Mouse (Mus musculus): ENCODE results near the gene Alg2. TPM values are rescaled to one million over a fixed set of nuclear protein-coding genes. Genes with fewer than 3 reads are reported as not detected.

Gene Alg2
- total and polyA plus RNA-seq, 3 experiments, result 6.0 to 6.2 (median 6.1) TPM

DNA sequence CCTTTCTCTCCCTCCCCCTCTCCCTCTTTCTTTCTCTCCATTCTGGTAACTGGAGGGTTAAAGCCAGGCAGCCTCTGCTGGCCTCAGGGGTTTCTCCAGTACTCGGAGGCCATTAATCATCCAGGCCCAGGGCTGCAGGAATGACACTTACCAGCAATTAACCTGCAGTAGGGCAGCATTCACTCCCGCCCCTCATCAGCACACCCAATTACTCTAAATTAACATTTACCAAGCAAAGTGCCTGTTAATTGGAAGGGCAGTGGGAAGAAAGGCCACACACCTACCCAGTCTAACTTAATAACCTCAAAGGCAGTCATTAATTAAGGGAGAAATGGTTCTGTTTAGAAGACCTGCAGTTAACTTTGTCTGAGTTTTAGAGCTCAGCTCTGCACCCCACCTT lies 49.8 kb downstream of the Alg2 start:
- Histone ChIP-seq H3K36me3 (ENCODE audit: control insufficient read depth, insufficient read depth, low read length) (no peaks in the 10 kb centered on the region), H3K4me3 (no peak overlapping the region), H3K27me3 (ENCODE audit: control insufficient read depth, insufficient read depth, low read length) (no peaks in the 10 kb centered on the region), H3K27ac (no peak overlapping the region), H3K9ac (ENCODE audit: low read depth, low read length) (no peak overlapping the region), H3K4me1 (ENCODE audit: control insufficient read depth, insufficient read depth, low read length) (peaks cover under 1% of the 10 kb centered on the region; the same call in 1 of the 2 replicates), H3K79me2 (replicated peaks; ENCODE audit: control insufficient read depth, insufficient read depth, low read length) (no peaks in the 10 kb centered on the region)
- DNase-seq, result no peak
- no peak for TF ChIP-seq EP300 (IDR thresholded peaks at IDR 0.05; ENCODE audit: insufficient read depth, low read depth, low read length)
- TF ChIP-seq CTCF (IDR thresholded peaks at IDR 0.05), result no peak
- TF ChIP-seq POLR2A (IDR thresholded peaks at IDR 0.05; ENCODE audit: insufficient read depth, low read depth, low read length), result no peak
- intact Hi-C loops (cut with DNase I), result loop anchor here (5.0 kb wide), 1 partner anchor 958 kb away; no protein-coding TSS in a partner anchor
- 52% methylated on average over 2 of the region's 2 CpGs for WGBS

DNA sequence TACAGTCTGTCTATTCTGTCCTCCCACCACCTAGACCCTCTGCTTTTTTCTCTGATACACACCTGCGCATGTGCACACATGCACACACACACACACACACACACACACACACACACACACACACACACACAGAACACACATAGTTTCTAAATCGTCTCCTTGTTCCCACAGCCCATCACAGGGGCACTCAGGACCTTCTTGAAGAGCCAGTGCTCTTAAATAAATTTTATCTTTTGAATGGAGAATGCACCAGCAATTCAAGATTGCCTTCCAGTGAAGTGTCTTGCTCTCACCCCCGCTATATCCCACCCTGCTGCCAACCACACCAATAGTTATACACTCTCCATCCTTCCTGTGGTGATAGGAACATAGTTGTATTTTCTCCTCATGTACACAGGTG lies 51.2 kb downstream of the Alg2 start:
- H3K9ac ChIP-seq (ENCODE audit: low read depth, low read length), result no peak overlapping the region
- intact Hi-C loops (cut with DNase I), result loop anchor here (5.0 kb wide), 1 partner anchor 959 kb away; no protein-coding TSS in a partner anchor
- no peaks in the 10 kb centered on the region for H3K27me3 ChIP-seq (ENCODE audit: control insufficient read depth, insufficient read depth, low read length)
- TF ChIP-seq POLR2A (IDR thresholded peaks at IDR 0.05; ENCODE audit: insufficient read depth, low read depth, low read length) (no peak), CTCF (IDR thresholded peaks at IDR 0.05) (no peak), EP300 (IDR thresholded peaks at IDR 0.05; ENCODE audit: insufficient read depth, low read depth, low read length) (no peak)
- no peak for DNase-seq
- H3K4me3 ChIP-seq, result no peak overlapping the region
- WGBS, result 86% methylated on average over 3 of the region's 3 CpGs
- no peaks in the 10 kb centered on the region for H3K79me2 ChIP-seq (replicated peaks; ENCODE audit: control insufficient read depth, insufficient read depth, low read length)
- peaks cover 1% of the 10 kb centered on the region; the same call in 1 of the 2 replicates for H3K4me1 ChIP-seq (ENCODE audit: control insufficient read depth, insufficient read depth, low read length)
- no peaks in the 10 kb centered on the region for H3K36me3 ChIP-seq (ENCODE audit: control insufficient read depth, insufficient read depth, low read length)
- H3K27ac ChIP-seq, result no peak overlapping the region

DNA sequence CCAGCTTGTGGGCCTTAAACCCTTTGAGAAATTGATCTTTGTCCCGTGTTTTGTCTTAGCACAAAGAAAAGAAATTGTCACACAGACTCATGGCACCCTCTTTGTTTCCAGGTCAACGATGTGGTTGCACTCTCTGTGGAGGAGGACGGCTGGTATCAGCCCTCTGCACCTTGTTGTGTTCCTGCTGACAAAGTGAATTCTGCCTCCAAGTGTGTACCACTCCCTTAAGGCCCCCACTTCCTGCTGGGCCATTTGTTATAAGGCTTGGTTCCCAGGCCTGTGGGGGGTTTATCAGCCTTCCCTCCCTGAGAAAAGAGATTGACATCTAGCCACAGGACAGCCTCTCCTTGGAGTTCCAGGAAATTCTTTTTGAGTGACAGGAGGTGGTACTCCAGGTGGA lies 51.9 kb downstream of the Alg2 start:
- no peak for DNase-seq
- no peak overlapping the region for H3K27ac ChIP-seq
- intact Hi-C loops (cut with DNase I), result loop anchor here (5.0 kb wide), 1 partner anchor 960 kb away; no protein-coding TSS in a partner anchor
- H3K79me2 ChIP-seq (replicated peaks; ENCODE audit: control insufficient read depth, insufficient read depth, low read length), result no peaks in the 10 kb centered on the region
- H3K4me3 ChIP-seq, result no peak overlapping the region
- 28% methylated on average over 3 of the region's 3 CpGs for WGBS
- TF ChIP-seq POLR2A (IDR thresholded peaks at IDR 0.05; ENCODE audit: insufficient read depth, low read depth, low read length) (no peak), CTCF (IDR thresholded peaks at IDR 0.05) (no peak)
- no peaks in the 10 kb centered on the region for H3K36me3 ChIP-seq (ENCODE audit: control insufficient read depth, insufficient read depth, low read length)
- no peaks in the 10 kb centered on the region for H3K27me3 ChIP-seq (ENCODE audit: control insufficient read depth, insufficient read depth, low read length)
- H3K9ac ChIP-seq (ENCODE audit: low read depth, low read length), result no peak overlapping the region
- H3K4me1 ChIP-seq (ENCODE audit: control insufficient read depth, insufficient read depth, low read length), result peaks cover 1% of the 10 kb centered on the region; the same call in 1 of the 2 replicates

DNA sequence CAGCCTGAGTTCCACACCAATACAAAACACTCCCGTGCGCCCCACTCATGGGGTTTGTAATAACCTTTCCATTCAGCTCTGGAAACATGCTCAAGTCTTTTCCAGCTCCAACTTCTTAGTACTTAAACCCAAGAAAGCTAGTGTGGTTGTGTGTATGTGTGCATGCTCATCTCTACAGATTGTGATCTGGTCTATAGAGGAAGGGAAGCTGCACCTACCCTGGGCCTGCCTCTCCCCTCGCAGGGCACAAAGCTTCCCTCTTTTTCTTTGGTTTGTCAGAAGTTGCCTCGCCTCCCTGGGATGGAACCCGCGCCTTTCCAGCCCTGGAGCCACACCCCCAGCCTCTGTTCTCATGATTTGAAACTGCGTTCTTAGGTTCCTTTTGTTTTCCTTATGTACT lies 53.9 kb downstream of the Alg2 start:
- peaks cover 1% of the 10 kb centered on the region; the same call in 1 of the 2 replicates for H3K4me1 ChIP-seq (ENCODE audit: control insufficient read depth, insufficient read depth, low read length)
- no peaks in the 10 kb centered on the region for H3K27me3 ChIP-seq (ENCODE audit: control insufficient read depth, insufficient read depth, low read length)
- H3K9ac ChIP-seq (ENCODE audit: low read depth, low read length), result no peak overlapping the region
- 62% methylated on average over 7 of the region's 7 CpGs for WGBS
- no peaks in the 10 kb centered on the region for H3K36me3 ChIP-seq (ENCODE audit: control insufficient read depth, insufficient read depth, low read length)
- H3K27ac ChIP-seq, result no peak overlapping the region
- DNase-seq, result no peak
- TF ChIP-seq POLR2A (IDR thresholded peaks at IDR 0.05; ENCODE audit: insufficient read depth, low read depth, low read length), result no peak
- no peak for TF ChIP-seq EP300 (IDR thresholded peaks at IDR 0.05; ENCODE audit: insufficient read depth, low read depth, low read length)
- no peak for TF ChIP-seq CTCF (IDR thresholded peaks at IDR 0.05)
- H3K4me3 ChIP-seq, result no peak overlapping the region
- no peaks in the 10 kb centered on the region for H3K79me2 ChIP-seq (replicated peaks; ENCODE audit: control insufficient read depth, insufficient read depth, low read length)
- intact Hi-C loops (cut with DNase I), result loop anchor here (5.0 kb wide), 1 partner anchor 962 kb away; no protein-coding TSS in a partner anchor

DNA sequence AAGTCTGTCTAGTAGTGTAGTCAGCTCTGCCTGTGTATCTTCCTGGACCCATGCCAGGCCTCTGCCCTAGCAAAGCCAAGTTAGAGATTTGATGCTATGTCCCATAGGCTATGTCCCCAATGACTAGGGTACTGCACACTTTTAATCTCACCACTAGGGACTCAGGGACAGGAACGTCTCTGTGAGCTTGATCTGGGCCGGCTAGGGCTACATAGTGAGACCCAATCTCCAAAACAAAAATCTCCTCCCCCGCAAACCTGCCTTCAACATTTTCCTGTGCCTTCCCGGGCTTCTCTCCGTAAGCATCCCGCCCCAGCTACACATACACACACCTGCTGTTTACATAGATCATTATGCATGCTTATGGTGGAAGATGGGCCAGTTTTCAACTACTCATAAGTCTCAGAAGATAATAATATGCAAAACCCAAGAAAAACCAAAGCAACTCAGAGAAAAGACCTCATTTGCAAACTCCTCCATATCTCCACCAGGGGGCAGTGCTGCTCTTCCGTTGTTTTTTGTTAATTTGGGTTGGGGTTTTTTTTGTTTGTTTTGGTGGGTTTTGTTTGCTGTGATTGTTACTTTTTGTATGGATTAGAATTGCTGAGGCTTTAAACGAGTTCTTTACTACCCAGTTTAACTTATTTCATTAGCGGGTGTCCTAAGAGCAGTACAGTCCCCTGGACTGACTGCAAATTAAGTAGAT lies 54.7 kb downstream of the Alg2 start:
- Histone ChIP-seq H3K4me3 (no peak overlapping the region), H3K9ac (ENCODE audit: low read depth, low read length) (no peak overlapping the region), H3K4me1 (ENCODE audit: control insufficient read depth, insufficient read depth, low read length) (peaks cover 1% of the 10 kb centered on the region; the same call in 1 of the 2 replicates), H3K27ac (no peak overlapping the region), H3K79me2 (replicated peaks; ENCODE audit: control insufficient read depth, insufficient read depth, low read length) (no peaks in the 10 kb centered on the region), H3K36me3 (ENCODE audit: control insufficient read depth, insufficient read depth, low read length) (no peaks in the 10 kb centered on the region), H3K27me3 (ENCODE audit: control insufficient read depth, insufficient read depth, low read length) (no peaks in the 10 kb centered on the region)
- no peak for DNase-seq
- intact Hi-C loops (cut with DNase I), result no loop called here
- 22% methylated on average over 9 of the region's 9 CpGs for WGBS
- TF ChIP-seq EP300 (IDR thresholded peaks at IDR 0.05; ENCODE audit: insufficient read depth, low read depth, low read length), result no peak
- no peak for TF ChIP-seq POLR2A (IDR thresholded peaks at IDR 0.05; ENCODE audit: insufficient read depth, low read depth, low read length)
- TF ChIP-seq CTCF (IDR thresholded peaks at IDR 0.05), result peak; percentile 92

DNA sequence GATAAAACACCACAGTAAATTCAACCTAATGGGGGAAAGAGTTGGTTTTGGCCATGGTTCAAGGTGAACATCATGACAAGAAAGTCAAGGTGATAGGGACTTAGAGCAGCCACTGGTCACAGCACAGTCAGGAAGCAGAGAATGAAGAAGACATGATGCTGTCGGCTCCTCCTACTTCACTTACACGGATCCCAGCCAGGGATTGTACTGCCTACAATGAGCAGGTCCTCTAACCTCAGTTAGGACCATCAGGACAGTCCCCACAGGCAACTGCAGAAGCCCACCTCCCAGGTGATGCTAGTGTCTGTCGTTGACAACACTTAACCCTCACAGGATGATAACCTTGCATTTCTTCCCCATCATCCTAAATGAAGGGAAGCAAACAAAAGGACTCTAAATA lies 56.3 kb downstream of the Alg2 start:
- TF ChIP-seq POLR2A (IDR thresholded peaks at IDR 0.05; ENCODE audit: insufficient read depth, low read depth, low read length) (no peak), CTCF (IDR thresholded peaks at IDR 0.05) (no peak), EP300 (IDR thresholded peaks at IDR 0.05; ENCODE audit: insufficient read depth, low read depth, low read length) (no peak)
- 44% methylated on average over 3 of the region's 3 CpGs for WGBS
- no peaks in the 10 kb centered on the region for H3K79me2 ChIP-seq (replicated peaks; ENCODE audit: control insufficient read depth, insufficient read depth, low read length)
- no peak overlapping the region for H3K27ac ChIP-seq
- intact Hi-C loops (cut with DNase I), result no loop called here
- DNase-seq, result no peak
- H3K4me3 ChIP-seq, result no peak overlapping the region
- H3K9ac ChIP-seq (ENCODE audit: low read depth, low read length), result no peak overlapping the region
- H3K4me1 ChIP-seq (ENCODE audit: control insufficient read depth, insufficient read depth, low read length), result peaks cover 1% of the 10 kb centered on the region; the same call in 1 of the 2 replicates
- no peaks in the 10 kb centered on the region for H3K36me3 ChIP-seq (ENCODE audit: control insufficient read depth, insufficient read depth, low read length)
- no peaks in the 10 kb centered on the region for H3K27me3 ChIP-seq (ENCODE audit: control insufficient read depth, insufficient read depth, low read length)

Other genes starting within 250 kb of the Alg2 start
- gene Tgfbr1, start 121.1 kb downstream of the Alg2 start, total RNA-seq (2021), result 10 to 100 TPM; 13.8 to 14.2 TPM
- gene Tgfbr1, start 121.1 kb downstream of the Alg2 start, polyA plus RNA-seq (2012; rRNA removed), result 5.1 and 10.7 TPM in 2 replicates
- 10 to 100 TPM; 19.2 to 21.8 TPM for gene Sec61b, start 325 bp upstream of the Alg2 start, total RNA-seq (2021)
- 21.3 and 35.6 TPM in 2 replicates for gene Sec61b, start 325 bp upstream of the Alg2 start, polyA plus RNA-seq (2012; rRNA removed)